Mouse (Mus musculus): Measurements from ENCODE around the gene Prps1. TPM values are rescaled to one million over a fixed set of nuclear protein-coding genes. Genes with fewer than 3 reads are reported as not detected.
"Not testable (repeated sequence)": the region's sequence is repeated elsewhere in the genome, so short reads cannot be mapped to it uniquely, and the experiment has no call there.

Prps1 gene
- polyA plus RNA-seq, 1 experiment from 2014 or later: 72.3 TPM

DNA sequence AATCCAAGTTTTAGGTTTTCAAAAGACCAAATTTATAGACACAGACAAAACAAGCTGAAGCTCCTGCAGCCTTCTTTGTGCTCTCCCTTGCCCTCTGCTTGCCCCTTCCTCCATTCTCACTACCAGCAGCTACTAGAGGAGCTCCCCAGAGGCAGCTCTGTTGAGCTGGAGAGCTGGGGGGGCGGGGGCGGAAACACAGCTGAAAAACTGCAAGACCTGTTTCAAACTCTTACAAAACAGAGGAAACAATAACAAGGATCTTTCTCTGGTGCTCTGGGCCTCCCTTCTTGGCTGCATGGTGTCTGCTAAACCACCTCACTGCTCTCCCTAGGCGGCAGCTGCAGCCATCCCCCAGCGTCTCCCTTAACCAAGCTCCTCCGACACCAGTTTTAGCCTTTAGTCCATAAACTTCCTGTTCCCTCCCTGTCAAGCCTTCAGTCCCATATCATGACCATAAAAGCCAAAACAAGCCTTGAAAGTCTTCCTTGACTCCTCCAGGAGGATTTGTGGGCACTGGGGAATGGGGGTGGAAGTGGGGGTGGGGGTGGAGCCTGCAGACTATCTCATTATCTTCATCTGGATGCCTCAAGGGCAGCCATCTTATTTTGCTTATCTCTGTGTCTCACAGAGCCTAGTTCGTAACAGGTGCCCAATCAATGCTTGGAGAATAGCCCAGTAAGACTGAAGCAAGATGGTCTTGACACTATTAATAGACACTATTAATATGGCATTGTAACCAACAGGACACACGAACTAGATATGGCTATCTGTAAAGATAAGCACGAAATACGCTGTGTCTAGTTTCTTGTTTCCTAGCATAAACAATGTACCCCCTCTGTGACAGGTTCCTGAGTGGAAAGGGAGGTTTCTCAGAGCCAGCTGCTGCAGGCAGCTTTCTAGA, 45.2 kb downstream of the Prps1 start:
- Histone ChIP-seq H3K27me3 (peaks cover 42% of the 10 kb centered on the region), H3K4me1 (replicated peaks) (no peaks in the 10 kb centered on the region), H3K9ac (replicated peaks) (no peak overlapping the region), H3K4me2 (no peak overlapping the region), H3K36me3 (no peaks in the 10 kb centered on the region), H3K4me3 (replicated peaks) (no peak overlapping the region), H3K9me3 (no peaks in the 10 kb centered on the region), H3K27ac (no peak overlapping the region)
- 63% methylated on average over 9 of the region's 9 CpGs for WGBS
- no peak for ATAC-seq (ENCODE audit: insufficient number of reproducible peaks, insufficient read depth, low FRiP score, low TSS enrichment, low read depth)

DNA sequence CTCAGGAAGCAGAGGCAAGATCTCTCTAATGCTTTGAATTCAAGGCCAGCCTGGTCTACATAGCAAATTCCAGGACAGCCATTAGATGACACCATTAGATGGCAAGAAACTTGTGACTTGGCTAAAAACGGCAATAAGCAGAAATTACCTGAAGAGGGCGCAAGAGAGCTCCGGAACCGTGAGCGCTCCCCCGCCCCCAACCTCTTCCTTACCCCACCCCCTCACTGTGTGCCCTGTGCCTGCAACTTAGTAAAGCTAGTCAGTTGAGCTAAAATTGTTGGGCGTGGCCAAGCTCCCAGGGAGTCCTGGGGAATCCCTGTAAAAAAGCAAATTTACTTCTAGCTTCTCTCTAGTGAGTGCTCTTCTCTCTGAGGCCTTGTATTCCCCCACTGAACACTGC, 47.5 kb downstream of the Prps1 start:
- no peak overlapping the region for H3K4me3 ChIP-seq (replicated peaks)
- peaks cover 54% of the 10 kb centered on the region for H3K27me3 ChIP-seq
- 0 out of 2 replicates have a peak, but pooled peaks have one; percentile 56 for ATAC-seq (ENCODE audit: insufficient number of reproducible peaks, insufficient read depth, low FRiP score, low TSS enrichment, low read depth)

DNA sequence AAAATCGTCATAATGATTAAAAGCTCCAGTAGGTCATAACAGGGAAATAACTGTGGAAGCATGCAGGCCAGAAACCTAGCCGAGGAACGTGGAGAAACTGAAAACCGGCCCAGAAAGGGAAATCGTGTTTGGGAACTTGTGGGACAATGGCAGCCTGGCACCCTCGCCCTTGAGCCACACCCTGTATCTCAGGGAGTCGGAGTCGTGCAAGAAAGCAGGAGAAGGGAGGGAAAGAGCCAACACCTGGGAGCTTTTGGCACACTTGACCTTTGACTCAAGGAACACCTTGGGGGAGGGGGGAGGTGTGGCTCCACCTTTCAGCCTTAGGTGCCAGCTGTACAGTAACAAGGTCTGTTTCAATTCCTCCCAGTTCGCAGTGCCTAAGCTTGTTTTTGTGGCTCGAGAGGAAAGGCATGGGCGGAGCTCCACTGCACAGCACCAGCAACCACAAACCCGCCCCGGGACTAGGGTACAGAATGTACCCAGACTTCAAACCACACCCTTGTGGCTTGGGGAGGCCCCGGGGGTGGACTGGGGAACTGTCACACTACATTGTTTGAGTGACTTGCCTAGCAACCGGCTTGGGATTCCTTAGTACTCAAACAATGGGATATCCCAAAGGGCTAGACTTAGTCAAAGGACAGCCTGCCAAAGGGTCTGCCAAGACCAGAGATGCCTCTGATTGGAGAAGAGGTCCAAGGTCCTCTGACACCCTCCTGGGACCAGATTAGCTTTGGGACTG, 49.3 kb downstream of the Prps1 start:
- Histone ChIP-seq H3K4me1 (replicated peaks) (no peaks in the 10 kb centered on the region), H3K36me3 (no peaks in the 10 kb centered on the region), H3K9me3 (no peaks in the 10 kb centered on the region), H3K27ac (no peak overlapping the region), H3K4me3 (replicated peaks) (no peak overlapping the region), H3K9ac (replicated peaks) (no peak overlapping the region), H3K4me2 (no peak overlapping the region), H3K27me3 (peaks cover 55% of the 10 kb centered on the region)
- ATAC-seq (ENCODE audit: insufficient number of reproducible peaks, insufficient read depth, low FRiP score, low TSS enrichment, low read depth): no peak
- 60% methylated on average over 15 of the region's 15 CpGs for WGBS

More for the DNA sequence above, 47.5 kb downstream of the Prps1 start:
- H3K4me2 ChIP-seq: no peak overlapping the region
- no peaks in the 10 kb centered on the region for H3K9me3 ChIP-seq
- no peaks in the 10 kb centered on the region for H3K36me3 ChIP-seq
- no peak overlapping the region for H3K27ac ChIP-seq
- 13% methylated on average over 7 of the region's 7 CpGs for WGBS
- no peaks in the 10 kb centered on the region for H3K4me1 ChIP-seq (replicated peaks)
- no peak overlapping the region for H3K9ac ChIP-seq (replicated peaks)

DNA sequence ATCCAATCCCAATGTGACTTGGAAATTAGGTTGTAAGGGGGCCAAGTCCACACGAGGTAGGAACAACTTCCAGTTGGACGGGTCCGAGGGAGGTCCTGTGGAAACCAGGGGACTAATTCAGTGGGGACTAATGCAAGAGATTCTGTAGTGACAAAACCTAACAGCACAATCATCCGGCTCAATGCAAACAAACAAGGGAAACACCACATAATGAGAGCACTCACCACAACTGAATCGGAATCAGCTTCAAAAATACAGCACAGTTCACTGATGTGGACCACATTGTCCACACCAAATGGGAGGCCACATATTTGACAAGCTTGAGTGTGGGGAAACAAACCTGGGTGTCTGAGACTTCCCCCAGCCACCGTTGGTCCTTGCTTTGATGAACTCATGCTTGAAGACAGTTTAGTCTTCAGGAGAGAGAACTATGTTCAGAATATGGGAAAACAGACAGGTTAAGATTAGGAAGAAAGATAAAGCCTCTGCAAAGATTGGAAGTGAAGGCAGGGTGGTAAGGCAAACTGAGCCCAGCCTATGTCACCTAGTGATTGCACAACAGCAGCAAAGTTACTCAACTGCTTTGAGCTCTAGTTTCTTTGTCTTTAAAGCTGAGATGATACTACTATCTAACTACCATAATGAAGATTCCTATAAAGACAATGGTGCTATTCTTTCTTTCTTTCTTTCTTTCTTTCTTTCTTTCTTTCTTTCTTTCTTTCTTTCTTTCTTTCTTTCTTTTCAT, 50.2 kb downstream of the Prps1 start:
- Histone ChIP-seq H3K9me3 (no peaks in the 10 kb centered on the region), H3K27me3 (peaks cover 57% of the 10 kb centered on the region), H3K4me3 (replicated peaks) (no peak overlapping the region), H3K36me3 (no peaks in the 10 kb centered on the region), H3K9ac (replicated peaks) (no peak overlapping the region), H3K4me2 (no peak overlapping the region), H3K4me1 (replicated peaks) (peaks cover 4% of the 10 kb centered on the region; the same call in 1 of the 2 replicates), H3K27ac (no peak overlapping the region)
- 78% methylated on average over 6 of the region's 6 CpGs for WGBS
- ATAC-seq (ENCODE audit: insufficient number of reproducible peaks, insufficient read depth, low FRiP score, low TSS enrichment, low read depth): no peak

DNA sequence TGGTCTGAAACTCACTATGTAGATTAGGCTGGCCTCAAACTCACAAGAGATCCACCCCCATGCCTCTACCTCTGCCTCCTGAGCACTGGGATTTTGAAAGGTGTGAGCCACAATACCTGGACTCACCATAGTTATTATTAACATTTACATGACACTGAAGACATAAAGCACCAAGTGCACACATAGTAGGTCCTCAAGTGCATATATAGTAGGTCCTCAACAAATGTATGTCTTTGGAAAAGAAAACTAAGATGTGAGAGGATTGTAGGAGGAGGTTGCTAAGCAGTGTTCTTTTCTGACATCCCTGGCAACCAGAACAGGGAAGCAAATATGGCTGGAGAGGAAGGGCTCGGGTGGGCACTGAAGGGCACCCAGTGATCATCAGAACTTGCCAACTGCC, 51.0 kb downstream of the Prps1 start:
- peaks cover 10% of the 10 kb centered on the region; the same call in 1 of the 2 replicates for H3K4me1 ChIP-seq (replicated peaks)
- H3K4me3 ChIP-seq (replicated peaks): no peak overlapping the region
- H3K27ac ChIP-seq: no peak overlapping the region
- no peak overlapping the region for H3K9ac ChIP-seq (replicated peaks)
- H3K4me2 ChIP-seq: no peak overlapping the region
- no peaks in the 10 kb centered on the region for H3K36me3 ChIP-seq
- H3K27me3 ChIP-seq: peaks cover 58% of the 10 kb centered on the region
- WGBS: 69% methylated on average over 1 of the region's 1 CpGs
- no peak for ATAC-seq (ENCODE audit: insufficient number of reproducible peaks, insufficient read depth, low FRiP score, low TSS enrichment, low read depth)
- no peaks in the 10 kb centered on the region for H3K9me3 ChIP-seq

DNA sequence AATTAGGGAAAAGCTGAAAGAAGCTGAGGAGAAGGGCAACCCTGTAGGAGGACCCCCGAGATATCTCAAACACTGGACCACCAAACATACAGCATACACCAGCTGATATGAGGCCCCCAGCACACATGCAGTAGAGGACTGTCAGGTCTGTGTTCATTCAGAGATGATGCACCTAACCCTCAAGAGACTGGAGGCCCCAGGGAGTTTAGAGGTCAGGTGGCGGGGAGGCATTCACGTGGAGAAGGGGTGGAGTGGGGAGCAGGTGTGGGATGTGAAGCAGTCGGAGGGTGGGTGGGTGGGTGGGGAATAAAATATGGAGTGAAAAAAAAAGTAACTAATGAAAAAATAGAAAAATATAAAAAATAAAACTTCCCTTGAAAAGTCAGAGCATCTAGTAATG, 52.4 kb downstream of the Prps1 start:
- WGBS: 78% methylated on average over 4 of the region's 4 CpGs
- not testable (repeated sequence) for H3K36me3 ChIP-seq; ATAC-seq (ENCODE audit: insufficient number of reproducible peaks, insufficient read depth, low FRiP score, low TSS enrichment, low read depth); H3K27ac ChIP-seq; H3K4me2 ChIP-seq; H3K9ac ChIP-seq (replicated peaks); H3K9me3 ChIP-seq; H3K4me3 ChIP-seq (replicated peaks)
- peaks cover 10% of the 10 kb centered on the region; the same call in 1 of the 2 replicates for H3K4me1 ChIP-seq (replicated peaks)
- peaks cover 60% of the 10 kb centered on the region for H3K27me3 ChIP-seq

DNA sequence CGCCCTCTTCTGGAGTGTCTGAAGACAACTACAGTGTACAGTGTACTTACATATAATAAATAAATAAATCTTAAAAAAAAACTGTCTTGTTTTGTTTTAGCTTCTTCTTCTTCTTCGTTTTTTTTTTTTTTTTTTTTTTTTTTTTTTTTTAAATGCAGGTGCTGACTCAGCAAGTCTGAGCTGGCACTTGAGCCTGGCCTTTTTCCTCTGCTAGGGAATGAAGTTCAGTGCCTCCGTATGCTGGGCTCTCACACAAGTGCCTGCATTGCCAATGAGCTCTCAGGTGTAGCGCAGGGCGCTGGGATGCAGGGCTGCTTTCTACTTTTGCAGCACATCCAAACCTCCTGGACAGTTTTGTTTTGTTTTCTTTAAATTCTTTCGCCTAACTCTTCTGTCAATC, 53.4 kb downstream of the Prps1 start:
- H3K27me3 ChIP-seq: peaks cover 64% of the 10 kb centered on the region

DNA sequence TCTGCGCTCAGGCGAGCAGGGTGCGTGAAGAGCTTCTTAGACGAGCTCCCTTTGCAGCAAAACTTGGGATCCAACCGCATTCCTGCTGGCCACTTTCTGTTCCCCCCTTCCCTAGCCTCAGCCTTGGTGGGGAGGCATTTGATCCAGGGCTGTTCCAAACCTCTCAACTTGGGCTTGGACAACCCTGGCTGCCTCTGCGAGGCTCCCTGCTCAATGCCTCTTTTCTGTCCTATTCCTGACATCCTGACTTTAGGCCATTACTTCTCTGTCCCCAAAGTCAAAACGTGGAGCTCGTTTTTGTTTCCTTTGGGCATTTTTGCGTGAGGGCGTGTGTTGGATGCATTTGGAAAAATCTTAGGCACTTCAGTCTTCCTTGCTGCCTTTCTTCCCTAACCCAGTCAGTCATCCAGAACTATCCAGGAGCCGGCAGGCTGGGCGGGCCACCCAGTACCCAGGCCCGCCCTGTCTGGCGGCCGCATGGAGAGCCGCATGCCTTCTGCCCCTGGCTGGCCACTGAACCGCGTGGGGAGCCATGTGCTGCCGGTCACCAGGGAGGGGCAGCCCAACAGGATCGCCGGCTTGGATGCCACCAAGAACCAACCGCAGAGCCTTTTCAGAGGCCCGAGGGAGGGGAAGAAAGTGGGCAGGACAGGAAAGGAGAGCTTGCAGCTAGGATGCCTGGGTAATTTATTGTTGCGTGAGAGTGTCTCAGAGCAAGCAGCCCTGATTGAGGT, 54.5 kb downstream of the Prps1 start:
- Histone ChIP-seq H3K4me2 (peak overlapping the region; percentile 46), H3K36me3 (no peaks in the 10 kb centered on the region), H3K4me3 (replicated peaks) (peak overlapping the region; percentile 12; the same call in 1 of the 2 replicates), H3K27me3 (peaks cover 71% of the 10 kb centered on the region), H3K4me1 (replicated peaks) (peaks cover 10% of the 10 kb centered on the region; the same call in 1 of the 2 replicates), H3K9ac (replicated peaks) (no peak overlapping the region), H3K27ac (0 out of 2 replicates have a peak overlapping the region, but pooled peaks have one; percentile 23), H3K9me3 (no peaks in the 10 kb centered on the region)
- no peak; the same call in 1 of the 2 replicates for ATAC-seq (ENCODE audit: insufficient number of reproducible peaks, insufficient read depth, low FRiP score, low TSS enrichment, low read depth)
- whole genome bisulfite sequencing: 35% methylated on average over 24 of the region's 24 CpGs

More for the DNA sequence above, 53.4 kb downstream of the Prps1 start:
- Histone ChIP-seq H3K9ac (replicated peaks) (no peak overlapping the region), H3K9me3 (no peaks in the 10 kb centered on the region), H3K4me2 (no peak overlapping the region), H3K4me1 (replicated peaks) (peaks cover 10% of the 10 kb centered on the region; the same call in 1 of the 2 replicates), H3K4me3 (replicated peaks) (no peak overlapping the region), H3K36me3 (no peaks in the 10 kb centered on the region), H3K27ac (no peak overlapping the region)
- no peak for ATAC-seq (ENCODE audit: insufficient number of reproducible peaks, insufficient read depth, low FRiP score, low TSS enrichment, low read depth)
- WGBS: 71% methylated on average over 6 of the region's 6 CpGs

DNA sequence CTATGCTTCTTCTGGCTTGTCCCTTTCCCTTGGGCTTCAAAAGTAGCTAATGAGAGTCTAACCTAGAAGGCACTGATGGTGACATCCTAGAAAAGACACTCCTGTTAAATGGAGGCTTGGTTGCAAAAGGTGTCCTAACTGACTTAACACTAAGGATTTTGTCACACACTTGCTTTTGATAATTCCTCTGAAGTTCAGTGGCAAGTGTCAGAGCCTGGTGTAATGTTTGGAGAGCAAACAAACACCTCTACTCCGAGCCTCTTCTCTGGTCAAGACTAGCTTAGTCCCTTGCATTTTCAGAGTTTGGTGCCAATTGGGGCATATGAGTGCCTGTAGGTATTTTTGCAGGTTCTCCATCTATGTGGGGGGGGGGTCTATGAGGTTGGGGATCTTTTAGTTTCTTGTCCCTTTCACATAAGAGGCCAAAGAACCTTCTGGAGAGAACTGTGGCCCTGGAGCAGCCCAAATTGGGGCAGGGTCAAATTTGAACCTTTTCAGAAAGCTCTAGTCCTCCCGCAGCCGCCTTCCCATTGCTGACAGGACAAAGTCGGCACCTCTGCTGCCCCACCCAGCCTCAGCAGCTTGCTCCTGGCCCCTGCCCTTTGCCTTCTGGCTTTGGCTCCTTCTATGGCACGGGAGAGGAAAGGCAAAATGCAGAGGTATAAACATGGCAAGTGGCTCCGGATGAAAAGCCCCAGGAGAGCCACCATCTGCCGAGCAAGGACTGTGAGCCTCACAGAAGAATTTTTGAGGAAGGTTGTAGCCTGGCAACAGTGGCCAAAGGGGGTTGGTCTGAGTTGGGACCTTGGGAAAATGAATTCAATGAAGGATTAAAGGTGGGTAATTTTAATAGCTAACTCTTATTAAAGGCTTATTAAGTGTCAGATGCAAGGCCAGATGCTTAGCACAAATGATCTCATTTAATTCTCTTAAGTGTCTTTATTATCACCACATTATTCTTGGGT, 55.6 kb downstream of the Prps1 start:
- 58% methylated on average over 7 of the region's 7 CpGs for WGBS
- ATAC-seq (ENCODE audit: insufficient number of reproducible peaks, insufficient read depth, low FRiP score, low TSS enrichment, low read depth): no peak
- no peak overlapping the region for H3K9ac ChIP-seq (replicated peaks)
- H3K4me1 ChIP-seq (replicated peaks): peaks cover 10% of the 10 kb centered on the region; the same call in 1 of the 2 replicates
- H3K9me3 ChIP-seq: no peaks in the 10 kb centered on the region
- H3K27me3 ChIP-seq: peaks cover 63% of the 10 kb centered on the region
- H3K27ac ChIP-seq: no peak overlapping the region
- H3K4me3 ChIP-seq (replicated peaks): no peak overlapping the region
- H3K4me2 ChIP-seq: no peak overlapping the region
- no peaks in the 10 kb centered on the region for H3K36me3 ChIP-seq

Measured in limb, embryonic 12.5 days (tissue).